Mouse (Mus musculus) stomach, postnatal 0 days (tissue): ENCODE data around the gene Olfr323. TPM values are rescaled to one million over a fixed set of nuclear protein-coding genes. Genes with fewer than 3 reads are reported as not detected.

Experiments used
- ATAC-seq: fragments of 200-750 bp; cut with Nextera tagmentation; 2 replicates; pipeline ENCODE4 v1.8.0; 2017; ENCODE audit not compliant: low FRiP score, low TSS enrichment
- DNase-seq: peaks from one replicate; pipeline ENCODE4 v3.0.0-alpha.2; 2016; ENCODE audit warnings: low spot score
- H3K27ac ChIP-seq: fragments of 300-500 bp; sonication (generic); replicated peaks from 2 replicates; pipeline ENCODE4 v1.5.1; 2014; ENCODE audit warnings: mild to moderate bottlenecking, control low read depth
- H3K27me3 ChIP-seq: fragments of 300-500 bp; sonication (generic); 2 replicates; pipeline ENCODE4 v1.6.1; 2014; ENCODE audit warnings: low read length; ENCODE audit not compliant: control insufficient read depth, insufficient read depth
- H3K36me3 ChIP-seq: fragments of 300-500 bp; sonication (generic); 2 replicates; pipeline ENCODE4 v1.6.1; 2014; ENCODE audit warnings: low read length, mixed read lengths; ENCODE audit not compliant: control insufficient read depth, insufficient read depth
- H3K4me1 ChIP-seq: fragments of 300-500 bp; sonication (generic); replicated peaks from 2 replicates; pipeline ENCODE4 v1.6.1; 2014; ENCODE audit warnings: antibody characterized with exemption; ENCODE audit not compliant: control insufficient read depth, insufficient read depth
- H3K4me2 ChIP-seq: fragments of 300-500 bp; sonication (generic); replicated peaks from 2 replicates; pipeline ENCODE4 v1.6.1; 2014; ENCODE audit warnings: low read depth, mild to moderate bottlenecking, control low read depth, moderate library complexity
- H3K4me3 ChIP-seq: fragments of 300-500 bp; sonication (generic); 2 replicates; pipeline ENCODE4 v1.5.1; 2014; ENCODE audit warnings: low read depth, low read length, control low read depth
- H3K9ac ChIP-seq: fragments of 300-500 bp; sonication (generic); 2 replicates; pipeline ENCODE4 v1.6.1; 2014; ENCODE audit warnings: mild to moderate bottlenecking, low read length, control low read depth, mixed read lengths
- H3K9me3 ChIP-seq: fragments of 300-500 bp; sonication (generic); 2 replicates; pipeline ENCODE4 v1.6.1; 2016; ENCODE audit warnings: low read length; ENCODE audit not compliant: control insufficient read depth
- CTCF ChIP-seq: IDR thresholded peaks from 2 replicates; pipeline ENCODE4 v1.5.1; 2016; ENCODE audit warnings: antibody characterized with exemption, low read depth, mild to moderate bottlenecking, moderate library complexity
- EP300 ChIP-seq: optimal IDR thresholded peaks from 2 replicates; pipeline ENCODE3; 2016; ENCODE audit warnings: antibody characterized with exemption
- WGBS: fragments of 180-500 bp; shearing (Covaris S2); extraction: QIAGEN DNeasy Blood & Tissue Kit; methylation state at CpG from one replicate; pipeline ENCODE4 v1.1.7; 2014; 5-methylcytosine and 5-hydroxymethylcytosine counted together
- polyA plus RNA-seq: library from polyadenylated mRNA; unstranded; fragments of >200 nt; fragmentation: Nextera tagmentation; extraction: Ambion mirVana; gene quantifications from 2 replicates; pipeline ENCODE4 v1.2.1, GENCODE M21; 2015

The Olfr323 gene
- polyA plus RNA-seq, 1 experiment from 2014 or later: 0.29 TPM

DNA sequence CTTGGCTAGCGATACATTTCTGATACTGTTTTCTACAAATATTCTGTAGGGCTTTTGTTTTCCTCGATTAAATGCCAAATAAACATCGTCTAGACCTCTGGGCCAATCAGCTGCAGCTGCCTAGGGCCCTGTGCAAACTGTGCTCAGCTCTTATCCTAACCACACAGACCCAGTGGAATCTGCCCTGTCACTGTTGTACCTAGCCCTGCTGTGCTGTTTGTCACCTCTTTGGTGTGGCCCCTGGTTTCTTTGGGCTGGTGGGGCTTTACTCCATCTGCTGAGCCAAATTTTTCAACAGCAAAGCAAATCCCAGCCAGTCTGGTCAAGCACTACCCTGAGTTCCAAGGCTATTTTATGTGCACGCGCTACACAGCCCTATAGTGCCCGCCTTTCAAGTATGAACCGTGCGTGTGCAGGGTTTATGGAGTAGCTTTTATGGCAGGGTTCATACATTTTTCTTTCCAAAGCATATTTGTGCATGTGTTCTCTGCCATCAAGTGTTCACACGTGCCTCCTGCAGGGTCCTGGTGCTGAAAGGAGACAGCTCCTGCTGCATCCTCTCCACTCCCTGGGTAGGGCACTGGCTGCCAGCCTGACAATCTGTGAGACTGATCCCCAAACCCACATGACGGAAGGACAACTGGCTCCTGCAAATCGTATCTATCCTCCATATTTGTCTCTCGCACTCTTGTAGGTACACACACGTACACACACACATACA, 11.5 kb upstream of the Olfr323 start:
- Histone ChIP-seq H3K36me3 (no peaks in the 10 kb centered on the region), H3K27ac (no peak overlapping the region), H3K9ac (no peak overlapping the region), H3K4me3 (no peak overlapping the region), H3K27me3 (no peaks in the 10 kb centered on the region; the same call in 1 of the 2 replicates), H3K9me3 (no peaks in the 10 kb centered on the region), H3K4me2 (no peak overlapping the region), H3K4me1 (0 out of 2 replicates have a peak, but pooled peaks cover 2% of the 10 kb centered on the region)
- TF ChIP-seq EP300 (no peak), CTCF (no peak)
- 0 out of 2 replicates have a peak, but pooled peaks have one; percentile 53 for ATAC-seq
- WGBS: 75% methylated on average over 13 of the region's 13 CpGs
- DNase-seq: no peak

DNA sequence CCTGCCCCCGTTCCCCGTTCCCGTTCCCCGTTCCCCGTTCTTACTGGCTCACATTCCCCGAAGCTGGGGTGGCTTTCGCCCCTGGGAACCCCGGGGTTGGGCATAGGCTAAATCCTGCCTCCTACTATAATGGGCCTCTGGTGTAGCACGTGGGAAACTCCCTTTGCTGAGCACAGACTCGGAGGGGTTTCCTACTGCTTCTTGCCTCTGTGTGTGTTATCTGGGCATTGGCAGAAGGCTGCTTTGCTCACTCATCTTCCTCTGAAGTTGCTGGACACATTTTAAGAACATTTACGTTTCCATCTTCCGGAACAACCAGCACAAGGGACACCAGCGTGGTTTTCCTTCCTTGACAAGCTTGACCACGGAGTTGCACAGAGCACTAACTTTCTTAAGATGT, 10.8 kb upstream of the Olfr323 start:
- WGBS: 37% methylated on average over 14 of the region's 14 CpGs
- H3K4me1 ChIP-seq: 0 out of 2 replicates have a peak, but pooled peaks cover 2% of the 10 kb centered on the region
- TF ChIP-seq CTCF (no peak), EP300 (no peak)
- ATAC-seq: no peak
- no peak overlapping the region for H3K4me3 ChIP-seq
- H3K27ac ChIP-seq: no peak overlapping the region
- peak overlapping the region; percentile 59; the same call in 1 of the 2 replicates for H3K4me2 ChIP-seq
- no peaks in the 10 kb centered on the region; the same call in 1 of the 2 replicates for H3K27me3 ChIP-seq
- no peaks in the 10 kb centered on the region for H3K9me3 ChIP-seq
- no peaks in the 10 kb centered on the region for H3K36me3 ChIP-seq
- H3K9ac ChIP-seq: no peak overlapping the region
- DNase-seq: no peak

DNA sequence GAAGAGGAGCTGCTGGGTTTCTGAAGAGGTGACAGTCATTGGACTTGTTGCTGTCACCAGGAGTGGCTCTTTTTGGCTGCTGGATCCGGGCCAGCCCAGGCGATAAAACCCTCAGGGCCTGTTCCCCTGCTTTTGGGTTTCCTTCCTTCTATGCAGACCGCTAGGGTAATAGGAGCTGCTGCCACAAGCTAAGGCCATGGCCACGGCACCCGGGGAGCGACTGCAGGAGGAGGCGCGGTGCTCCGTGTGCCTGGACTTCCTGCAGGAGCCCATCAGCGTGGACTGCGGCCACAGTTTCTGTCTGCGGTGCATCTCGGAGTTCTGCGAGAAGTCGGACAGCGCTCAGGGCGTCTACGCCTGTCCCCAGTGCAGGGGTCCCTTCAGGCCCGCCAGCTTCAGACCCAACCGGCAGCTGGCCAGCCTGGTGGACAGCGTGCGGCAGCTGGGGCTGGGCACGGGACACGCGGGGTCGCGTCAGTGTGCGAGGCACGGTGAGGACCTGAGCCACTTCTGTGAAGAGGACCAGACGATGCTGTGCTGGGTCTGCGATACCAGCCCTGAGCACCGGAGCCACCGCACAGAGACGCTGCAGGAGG, 10.1 kb upstream of the Olfr323 start, which contains the start of gene Trim58:
Gene Trim58, plus strand, starts transcription at position 194 of the 596 bp plus-strand sequence.
- ATAC-seq: peak; percentile 11; the same call in 1 of the 2 replicates
- 0 out of 2 replicates have a peak, but pooled peaks cover 2% of the 10 kb centered on the region for H3K4me1 ChIP-seq
- 2% methylated on average over 34 of the region's 34 CpGs for WGBS
- no peaks in the 10 kb centered on the region for H3K36me3 ChIP-seq
- H3K27ac ChIP-seq: no peak within 1 kb of the TSS
- no peak for TF ChIP-seq EP300
- TF ChIP-seq CTCF: no peak
- H3K9me3 ChIP-seq: no peaks in the 10 kb centered on the region
- H3K4me2 ChIP-seq: peak within 1 kb of the TSS; percentile 59
- peak within 1 kb of the TSS; percentile 27 for H3K4me3 ChIP-seq
- peak within 1 kb of the TSS; percentile 47; the same call in 1 of the 2 replicates for H3K9ac ChIP-seq
- H3K27me3 ChIP-seq: no peaks in the 10 kb centered on the region; the same call in 1 of the 2 replicates
- peak; percentile 35 for DNase-seq

DNA sequence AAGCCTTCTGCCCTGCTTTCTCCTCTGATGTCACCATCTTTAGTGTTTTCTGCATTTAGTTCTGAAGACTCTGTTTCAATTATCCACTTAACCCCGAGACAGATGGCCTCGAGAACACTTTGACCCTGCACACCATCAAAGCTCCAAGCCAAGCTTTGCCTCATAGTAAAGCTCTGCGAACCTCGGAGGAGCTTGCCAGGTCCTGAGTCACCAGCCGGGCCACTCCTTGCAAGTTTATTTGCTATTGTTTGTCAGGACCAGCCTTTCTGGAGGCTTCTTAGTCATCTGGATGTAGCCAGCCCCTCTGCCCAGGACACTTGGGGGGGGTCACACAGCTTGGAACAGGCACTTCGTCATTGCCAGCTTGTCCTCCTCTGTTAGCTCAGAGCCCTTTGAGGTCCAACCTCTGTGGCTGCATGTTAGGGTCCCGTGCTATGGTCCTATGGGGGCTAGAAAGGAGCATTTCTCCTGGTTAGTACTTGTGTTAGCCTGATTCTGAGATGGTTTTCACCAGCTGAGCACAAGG, 7.9 kb upstream of the Olfr323 start:
- 31% methylated on average over 7 of the region's 7 CpGs for WGBS
- H3K4me3 ChIP-seq: no peak overlapping the region
- H3K9me3 ChIP-seq: no peaks in the 10 kb centered on the region
- H3K4me1 ChIP-seq: 0 out of 2 replicates have a peak, but pooled peaks cover 2% of the 10 kb centered on the region
- no peaks in the 10 kb centered on the region for H3K36me3 ChIP-seq
- no peaks in the 10 kb centered on the region; the same call in 1 of the 2 replicates for H3K27me3 ChIP-seq
- TF ChIP-seq CTCF: no peak
- no peak for TF ChIP-seq EP300
- peak; percentile 43 for ATAC-seq
- DNase-seq: peak; percentile 74
- H3K9ac ChIP-seq: no peak overlapping the region
- H3K27ac ChIP-seq: 0 out of 2 replicates have a peak overlapping the region, but pooled peaks have one; percentile 18
- no peak overlapping the region for H3K4me2 ChIP-seq

DNA sequence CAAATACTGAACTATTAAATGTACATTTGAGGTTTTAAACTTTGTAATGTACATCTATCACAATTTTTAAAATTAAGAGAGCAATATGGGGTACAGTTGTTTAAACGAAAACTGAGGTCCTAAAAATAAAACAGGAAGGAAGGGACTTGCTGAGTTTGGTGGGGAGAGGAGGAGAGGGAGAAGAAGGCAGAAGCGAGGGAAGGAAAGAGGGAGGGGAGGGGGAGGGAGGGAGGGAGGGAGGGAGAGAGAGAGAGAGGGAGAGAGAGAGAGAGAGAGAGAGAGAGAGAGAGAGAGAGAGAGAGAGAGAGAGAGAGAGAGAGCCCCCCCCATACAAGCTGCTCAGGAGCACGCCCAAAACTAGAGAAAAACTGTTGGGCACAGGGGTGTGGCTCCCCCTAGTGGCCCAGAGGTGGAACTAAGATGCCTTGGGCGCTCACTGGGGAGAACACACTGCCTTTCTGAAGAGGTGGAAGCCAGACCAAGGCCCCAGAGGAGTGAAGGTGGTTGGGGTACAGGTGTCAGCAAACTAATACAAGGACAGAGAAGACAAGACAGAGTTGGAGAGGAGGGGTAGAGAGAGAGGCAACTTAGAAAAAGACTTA, 6.2 kb upstream of the Olfr323 start:
- Histone ChIP-seq H3K27me3 (no peaks in the 10 kb centered on the region; the same call in 1 of the 2 replicates), H3K27ac (no peak overlapping the region), H3K9ac (no peak overlapping the region), H3K4me1 (0 out of 2 replicates have a peak, but pooled peaks cover 2% of the 10 kb centered on the region), H3K4me3 (no peak overlapping the region), H3K36me3 (no peaks in the 10 kb centered on the region), H3K9me3 (no peaks in the 10 kb centered on the region), H3K4me2 (no peak overlapping the region)
- TF ChIP-seq EP300: no peak
- peak; percentile 88 for TF ChIP-seq CTCF
- ATAC-seq (peak; percentile 19; the same call in 1 of the 2 replicates), DNase-seq (peak; percentile 74)
- 7% methylated on average over 3 of the region's 4 CpGs for WGBS
